Mouse (Mus musculus): ENCODE results near the gene AI413582. TPM values are rescaled to one million over a fixed set of nuclear protein-coding genes. Genes with fewer than 3 reads are reported as not detected.
A peak's percentile ranks its signal among the peaks of the same experiment; 100 is the strongest.

AI413582 gene
- polyA plus RNA-seq (2012; rRNA removed) = 21.6 and 34.7 TPM in 2 replicates

GRCm38 (mm10) chr17:27565163-27565941 lies at the start of gene AI413582:
Gene AI413582, minus strand, starts transcription at chr17:27565756.
- no peak within 1 kb of the TSS for H3K27ac ChIP-seq (ENCODE audit: insufficient read depth, low read depth, low read length)
- WGBS = under 1% methylated on average over 58 of the region's 58 CpGs
- H3K36me3 ChIP-seq (ENCODE audit: control insufficient read depth, insufficient read depth, low read length) = peaks cover 6% of the 10 kb centered on the region
- TF ChIP-seq POLR2A (IDR thresholded peaks at IDR 0.05; ENCODE audit: low read depth, low read length) (peak; percentile 72; the same call in 1 of the 2 replicates), CTCF (IDR thresholded peaks at IDR 0.05; ENCODE audit: extremely low read depth, insufficient read length, insufficient replicate concordance, low read depth, low read length) (peak; percentile 78)
- peaks cover 11% of the 10 kb centered on the region for H3K4me1 ChIP-seq (ENCODE audit: control insufficient read depth, insufficient read depth, insufficient read length, low read length)
- H3K4me3 ChIP-seq (ENCODE audit: low read depth, low read length) = peak within 1 kb of the TSS; percentile 76
- no peaks in the 10 kb centered on the region for H3K27me3 ChIP-seq (ENCODE audit: control insufficient read depth, insufficient read depth, low read length)

GRCm38 (mm10) chr17:27613016-27613415 lies 47.5 kb upstream of the AI413582 start:
- WGBS = 77% methylated on average over 4 of the region's 4 CpGs
- TF ChIP-seq CTCF (IDR thresholded peaks at IDR 0.05; ENCODE audit: extremely low read depth, insufficient read length, insufficient replicate concordance, low read depth, low read length) = no peak
- no peak for TF ChIP-seq POLR2A (IDR thresholded peaks at IDR 0.05; ENCODE audit: low read depth, low read length)
- H3K4me3 ChIP-seq (ENCODE audit: low read depth, low read length) = no peak overlapping the region
- H3K27ac ChIP-seq (ENCODE audit: insufficient read depth, low read depth, low read length) = no peak overlapping the region
- H3K4me1 ChIP-seq (ENCODE audit: control insufficient read depth, insufficient read depth, insufficient read length, low read length) = no peaks in the 10 kb centered on the region; the same call in 1 of the 2 replicates
- H3K27me3 ChIP-seq (ENCODE audit: control insufficient read depth, insufficient read depth, low read length) = no peaks in the 10 kb centered on the region
- peaks cover 2% of the 10 kb centered on the region; the same call in 1 of the 2 replicates for H3K36me3 ChIP-seq (ENCODE audit: control insufficient read depth, insufficient read depth, low read length)

GRCm38 (mm10) chr17:27611994-27612393 lies 46.4 kb upstream of the AI413582 start:
- 67% methylated on average over 5 of the region's 5 CpGs for WGBS
- Histone ChIP-seq H3K36me3 (ENCODE audit: control insufficient read depth, insufficient read depth, low read length) (peaks cover 2% of the 10 kb centered on the region; the same call in 1 of the 2 replicates), H3K4me3 (ENCODE audit: low read depth, low read length) (no peak overlapping the region), H3K4me1 (ENCODE audit: control insufficient read depth, insufficient read depth, insufficient read length, low read length) (no peaks in the 10 kb centered on the region), H3K27me3 (ENCODE audit: control insufficient read depth, insufficient read depth, low read length) (no peaks in the 10 kb centered on the region), H3K27ac (ENCODE audit: insufficient read depth, low read depth, low read length) (no peak overlapping the region)
- TF ChIP-seq POLR2A (IDR thresholded peaks at IDR 0.05; ENCODE audit: low read depth, low read length) (no peak), CTCF (IDR thresholded peaks at IDR 0.05; ENCODE audit: extremely low read depth, insufficient read length, insufficient replicate concordance, low read depth, low read length) (no peak)

- Histone ChIP-seq H3K27me3 (ENCODE audit: control insufficient read depth, insufficient read depth, low read length) (no peaks in the 10 kb centered on the region), H3K4me3 (ENCODE audit: low read depth, low read length) (no peak overlapping the region), H3K36me3 (ENCODE audit: control insufficient read depth, insufficient read depth, low read length) (peaks cover 2% of the 10 kb centered on the region; the same call in 1 of the 2 replicates), H3K4me1 (ENCODE audit: control insufficient read depth, insufficient read depth, insufficient read length, low read length) (no peaks in the 10 kb centered on the region), H3K27ac (ENCODE audit: insufficient read depth, low read depth, low read length) (no peak overlapping the region)
- 51% methylated on average over 3 of the region's 3 CpGs for WGBS
- TF ChIP-seq CTCF (IDR thresholded peaks at IDR 0.05; ENCODE audit: extremely low read depth, insufficient read length, insufficient replicate concordance, low read depth, low read length) = no peak
- no peak for TF ChIP-seq POLR2A (IDR thresholded peaks at IDR 0.05; ENCODE audit: low read depth, low read length)
These were observed 45.9 kb upstream of the AI413582 start for GRCm38 (mm10) chr17:27611519-27611884.

GRCm38 (mm10) chr17:27610679-27611518 lies 45.3 kb upstream of the AI413582 start:
- Histone ChIP-seq H3K4me1 (ENCODE audit: control insufficient read depth, insufficient read depth, insufficient read length, low read length) (no peaks in the 10 kb centered on the region), H3K36me3 (ENCODE audit: control insufficient read depth, insufficient read depth, low read length) (peaks cover 2% of the 10 kb centered on the region; the same call in 1 of the 2 replicates), H3K27ac (ENCODE audit: insufficient read depth, low read depth, low read length) (no peak overlapping the region), H3K27me3 (ENCODE audit: control insufficient read depth, insufficient read depth, low read length) (no peaks in the 10 kb centered on the region), H3K4me3 (ENCODE audit: low read depth, low read length) (no peak overlapping the region)
- no peak for TF ChIP-seq CTCF (IDR thresholded peaks at IDR 0.05; ENCODE audit: extremely low read depth, insufficient read length, insufficient replicate concordance, low read depth, low read length)
- TF ChIP-seq POLR2A (IDR thresholded peaks at IDR 0.05; ENCODE audit: low read depth, low read length) = no peak
- 80% methylated on average over 10 of the region's 10 CpGs for WGBS

GRCm38 (mm10) chr17:27609576-27609975 lies 44.0 kb upstream of the AI413582 start:
- TF ChIP-seq CTCF (IDR thresholded peaks at IDR 0.05; ENCODE audit: extremely low read depth, insufficient read length, insufficient replicate concordance, low read depth, low read length) (no peak), POLR2A (IDR thresholded peaks at IDR 0.05; ENCODE audit: low read depth, low read length) (no peak)
- no peak overlapping the region for H3K4me3 ChIP-seq (ENCODE audit: low read depth, low read length)
- H3K27ac ChIP-seq (ENCODE audit: insufficient read depth, low read depth, low read length) = no peak overlapping the region
- no peaks in the 10 kb centered on the region for H3K27me3 ChIP-seq (ENCODE audit: control insufficient read depth, insufficient read depth, low read length)
- peaks cover 2% of the 10 kb centered on the region; the same call in 1 of the 2 replicates for H3K36me3 ChIP-seq (ENCODE audit: control insufficient read depth, insufficient read depth, low read length)
- 90% methylated on average over 7 of the region's 7 CpGs for WGBS
- H3K4me1 ChIP-seq (ENCODE audit: control insufficient read depth, insufficient read depth, insufficient read length, low read length) = no peaks in the 10 kb centered on the region
